Mouse (Mus musculus): ENCODE measurements around the gene Rapgef1. TPM values are rescaled to one million over a fixed set of nuclear protein-coding genes. Genes with fewer than 3 reads are reported as not detected.

The Rapgef1 gene
- polyA plus RNA-seq, 1 experiment, result 58.8 TPM

DNA sequence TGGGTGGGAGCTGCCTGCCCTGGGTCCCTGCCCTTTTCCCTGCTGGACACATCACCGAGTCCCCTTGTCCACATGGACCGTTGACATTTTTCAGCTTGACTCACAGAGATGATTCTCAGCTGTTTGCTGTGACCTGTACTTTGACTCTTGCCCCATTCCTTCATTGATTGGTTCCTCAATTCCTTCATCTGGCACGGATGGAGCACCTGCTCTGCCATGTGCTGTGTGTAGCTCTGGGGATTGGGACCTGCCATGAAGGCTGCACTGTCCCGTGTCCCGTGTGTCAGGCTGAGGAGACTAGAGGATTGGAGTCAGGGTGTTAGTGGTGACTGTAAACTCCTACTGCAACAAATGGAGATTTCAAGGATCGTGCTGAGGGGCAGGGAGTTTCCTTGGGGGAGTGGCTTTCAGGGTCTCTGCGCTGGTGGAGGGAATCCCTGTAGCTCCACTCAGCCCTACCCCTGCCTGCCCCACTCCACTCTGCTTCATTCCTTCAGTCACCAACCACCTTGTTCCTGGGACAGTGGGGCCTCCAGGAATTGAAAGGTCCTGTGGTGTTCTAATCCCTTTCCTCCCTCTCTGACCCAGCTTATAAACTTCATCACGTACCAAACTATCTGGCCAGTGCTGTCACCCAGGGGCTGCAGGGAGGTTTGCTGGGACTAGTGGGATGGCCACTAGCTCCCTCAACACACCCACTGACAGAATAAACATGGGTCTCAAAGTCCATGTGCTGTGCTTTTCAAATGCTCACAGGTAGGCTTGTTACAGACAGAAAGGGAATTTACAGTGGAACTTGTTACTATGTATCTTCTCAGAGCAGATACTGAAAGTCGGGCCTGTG lies 3.9 kb downstream of the Rapgef1 start:
- Histone ChIP-seq H3K4me3 (ENCODE audit: control insufficient read depth, low read depth, low read length) (no peak overlapping the region), H3K27ac (ENCODE audit: control insufficient read depth, insufficient read depth, low read depth, low read length) (no peak overlapping the region), H3K27me3 (ENCODE audit: control insufficient read depth, insufficient read depth, low read length) (no peaks in the 10 kb centered on the region), H3K36me3 (ENCODE audit: control insufficient read depth, insufficient read depth, low read length) (no peaks in the 10 kb centered on the region), H3K4me1 (ENCODE audit: control insufficient read depth, insufficient read depth, low read length) (peaks cover 19% of the 10 kb centered on the region)
- no peak for TF ChIP-seq POLR2A (IDR thresholded peaks at IDR 0.05; ENCODE audit: control insufficient read depth, low read depth, low read length)
- TF ChIP-seq CTCF (IDR thresholded peaks at IDR 0.05; ENCODE audit: control insufficient read depth, insufficient read depth, insufficient replicate concordance, low read depth, low read length), result no peak

DNA sequence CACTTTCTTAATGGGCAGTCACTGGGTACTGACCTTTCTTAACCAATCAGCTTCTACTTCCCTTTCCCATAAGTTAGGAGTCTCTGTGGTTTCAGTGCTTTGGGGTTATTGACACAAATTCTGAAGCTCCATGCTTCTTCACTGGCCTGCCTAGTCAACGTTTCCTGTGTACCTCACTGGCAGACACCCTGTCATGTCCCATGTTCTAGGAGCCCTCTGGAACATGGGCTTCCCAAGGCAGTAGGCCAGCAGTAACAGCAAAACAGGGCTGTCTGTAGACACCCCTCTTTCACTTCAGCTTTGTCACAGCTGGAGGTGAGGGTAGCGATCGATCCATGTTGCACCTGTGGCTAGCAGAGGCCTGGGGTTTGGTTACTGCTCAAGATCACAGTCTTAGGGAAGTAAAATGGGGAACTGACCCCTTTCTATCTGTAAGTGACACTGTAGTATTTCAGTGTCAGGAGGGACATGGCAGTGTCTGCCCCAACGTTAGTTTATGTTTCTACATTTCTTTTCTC lies 4.6 kb downstream of the Rapgef1 start:
- Histone ChIP-seq H3K4me1 (ENCODE audit: control insufficient read depth, insufficient read depth, low read length) (peaks cover 18% of the 10 kb centered on the region), H3K27ac (ENCODE audit: control insufficient read depth, insufficient read depth, low read depth, low read length) (no peak overlapping the region), H3K27me3 (ENCODE audit: control insufficient read depth, insufficient read depth, low read length) (no peaks in the 10 kb centered on the region), H3K4me3 (ENCODE audit: control insufficient read depth, low read depth, low read length) (no peak overlapping the region), H3K36me3 (ENCODE audit: control insufficient read depth, insufficient read depth, low read length) (no peaks in the 10 kb centered on the region)
- no peak for TF ChIP-seq CTCF (IDR thresholded peaks at IDR 0.05; ENCODE audit: control insufficient read depth, insufficient read depth, insufficient replicate concordance, low read depth, low read length)

DNA sequence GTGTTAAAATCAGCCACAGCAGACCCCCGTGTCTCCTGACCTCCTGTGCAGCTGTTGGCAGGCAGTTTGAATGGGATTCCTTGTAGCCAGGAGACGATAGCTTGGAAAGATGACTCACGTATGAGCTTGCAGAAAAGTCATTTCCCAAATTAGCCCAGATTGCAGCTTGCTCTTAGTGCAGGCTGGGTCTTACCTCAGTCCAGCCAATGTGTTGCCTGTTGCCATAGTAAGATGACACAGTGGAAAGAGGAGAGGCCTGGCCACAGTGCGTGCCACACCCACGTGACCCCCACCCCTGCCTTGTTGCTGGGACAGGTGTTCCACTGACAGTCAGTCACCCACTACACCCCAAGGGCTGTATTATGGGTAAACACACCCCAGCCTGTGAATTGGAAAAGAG lies 5.2 kb downstream of the Rapgef1 start:
- H3K27ac ChIP-seq (ENCODE audit: control insufficient read depth, insufficient read depth, low read depth, low read length), result no peak overlapping the region
- no peak overlapping the region for H3K4me3 ChIP-seq (ENCODE audit: control insufficient read depth, low read depth, low read length)
- no peaks in the 10 kb centered on the region for H3K27me3 ChIP-seq (ENCODE audit: control insufficient read depth, insufficient read depth, low read length)
- H3K36me3 ChIP-seq (ENCODE audit: control insufficient read depth, insufficient read depth, low read length), result no peaks in the 10 kb centered on the region
- TF ChIP-seq CTCF (IDR thresholded peaks at IDR 0.05; ENCODE audit: control insufficient read depth, insufficient read depth, insufficient replicate concordance, low read depth, low read length) (no peak), POLR2A (IDR thresholded peaks at IDR 0.05; ENCODE audit: control insufficient read depth, low read depth, low read length) (no peak)
- H3K4me1 ChIP-seq (ENCODE audit: control insufficient read depth, insufficient read depth, low read length), result peaks cover 16% of the 10 kb centered on the region

GRCm38 (mm10) chr2:29625573-29626200 lies 6.2 kb downstream of the Rapgef1 start:
- H3K36me3 ChIP-seq (ENCODE audit: control insufficient read depth, insufficient read depth, low read length), result no peaks in the 10 kb centered on the region
- no peak overlapping the region for H3K27ac ChIP-seq (ENCODE audit: control insufficient read depth, insufficient read depth, low read depth, low read length)
- peaks cover 8% of the 10 kb centered on the region for H3K4me1 ChIP-seq (ENCODE audit: control insufficient read depth, insufficient read depth, low read length)
- no peaks in the 10 kb centered on the region for H3K27me3 ChIP-seq (ENCODE audit: control insufficient read depth, insufficient read depth, low read length)
- H3K4me3 ChIP-seq (ENCODE audit: control insufficient read depth, low read depth, low read length), result no peak overlapping the region
- TF ChIP-seq POLR2A (IDR thresholded peaks at IDR 0.05; ENCODE audit: control insufficient read depth, low read depth, low read length) (no peak), CTCF (IDR thresholded peaks at IDR 0.05; ENCODE audit: control insufficient read depth, insufficient read depth, insufficient replicate concordance, low read depth, low read length) (no peak)

DNA sequence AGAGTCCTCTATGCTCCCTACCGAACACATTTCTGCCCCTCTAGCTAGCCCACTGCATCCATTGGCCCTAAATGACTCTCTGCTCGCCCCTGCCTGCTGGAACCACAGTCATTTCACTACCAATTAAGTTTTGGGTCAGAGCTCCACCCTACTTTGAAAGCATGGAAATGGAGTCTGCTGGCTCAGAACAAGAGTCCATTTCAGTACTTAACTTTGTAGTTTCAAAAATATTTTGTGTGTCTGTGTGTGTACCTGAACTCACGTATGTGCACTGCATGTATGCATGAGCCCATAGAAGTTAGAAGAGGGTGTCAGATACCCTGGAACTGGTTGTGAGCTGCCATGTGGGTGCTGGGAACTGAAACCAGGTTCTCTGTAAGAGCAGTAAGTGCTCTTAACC lies 7.8 kb downstream of the Rapgef1 start:
- Histone ChIP-seq H3K27ac (ENCODE audit: control insufficient read depth, insufficient read depth, low read depth, low read length) (no peak overlapping the region), H3K36me3 (ENCODE audit: control insufficient read depth, insufficient read depth, low read length) (no peaks in the 10 kb centered on the region), H3K27me3 (ENCODE audit: control insufficient read depth, insufficient read depth, low read length) (no peaks in the 10 kb centered on the region), H3K4me3 (ENCODE audit: control insufficient read depth, low read depth, low read length) (no peak overlapping the region), H3K4me1 (ENCODE audit: control insufficient read depth, insufficient read depth, low read length) (peaks cover 8% of the 10 kb centered on the region)
- TF ChIP-seq CTCF (IDR thresholded peaks at IDR 0.05; ENCODE audit: control insufficient read depth, insufficient read depth, insufficient replicate concordance, low read depth, low read length) (no peak), POLR2A (IDR thresholded peaks at IDR 0.05; ENCODE audit: control insufficient read depth, low read depth, low read length) (no peak)

GRCm38 (mm10) chr2:29628186-29628585 lies 8.7 kb downstream of the Rapgef1 start:
- H3K4me3 ChIP-seq (ENCODE audit: control insufficient read depth, low read depth, low read length), result no peak overlapping the region
- no peak for TF ChIP-seq CTCF (IDR thresholded peaks at IDR 0.05; ENCODE audit: control insufficient read depth, insufficient read depth, insufficient replicate concordance, low read depth, low read length)
- TF ChIP-seq POLR2A (IDR thresholded peaks at IDR 0.05; ENCODE audit: control insufficient read depth, low read depth, low read length), result no peak
- no peak overlapping the region for H3K27ac ChIP-seq (ENCODE audit: control insufficient read depth, insufficient read depth, low read depth, low read length)
- peaks cover 12% of the 10 kb centered on the region for H3K4me1 ChIP-seq (ENCODE audit: control insufficient read depth, insufficient read depth, low read length)
- H3K27me3 ChIP-seq (ENCODE audit: control insufficient read depth, insufficient read depth, low read length), result no peaks in the 10 kb centered on the region
- no peaks in the 10 kb centered on the region for H3K36me3 ChIP-seq (ENCODE audit: control insufficient read depth, insufficient read depth, low read length)

GRCm38 (mm10) chr2:29628763-29629181 lies 9.3 kb downstream of the Rapgef1 start:
- Histone ChIP-seq H3K27me3 (ENCODE audit: control insufficient read depth, insufficient read depth, low read length) (no peaks in the 10 kb centered on the region), H3K27ac (ENCODE audit: control insufficient read depth, insufficient read depth, low read depth, low read length) (no peak overlapping the region), H3K4me1 (ENCODE audit: control insufficient read depth, insufficient read depth, low read length) (peaks cover 8% of the 10 kb centered on the region), H3K36me3 (ENCODE audit: control insufficient read depth, insufficient read depth, low read length) (no peaks in the 10 kb centered on the region), H3K4me3 (ENCODE audit: control insufficient read depth, low read depth, low read length) (no peak overlapping the region)
- no peak for TF ChIP-seq POLR2A (IDR thresholded peaks at IDR 0.05; ENCODE audit: control insufficient read depth, low read depth, low read length)
- no peak for TF ChIP-seq CTCF (IDR thresholded peaks at IDR 0.05; ENCODE audit: control insufficient read depth, insufficient read depth, insufficient replicate concordance, low read depth, low read length)
